Mouse (Mus musculus): ENCODE measurements at regions not wholly inside any gene's neighbourhood (a gene's known extent, or its start where the extent isn't known, plus 50 kb on each side); places are given as distances from the start of the nearest gene placed in this dataset.

DNA sequence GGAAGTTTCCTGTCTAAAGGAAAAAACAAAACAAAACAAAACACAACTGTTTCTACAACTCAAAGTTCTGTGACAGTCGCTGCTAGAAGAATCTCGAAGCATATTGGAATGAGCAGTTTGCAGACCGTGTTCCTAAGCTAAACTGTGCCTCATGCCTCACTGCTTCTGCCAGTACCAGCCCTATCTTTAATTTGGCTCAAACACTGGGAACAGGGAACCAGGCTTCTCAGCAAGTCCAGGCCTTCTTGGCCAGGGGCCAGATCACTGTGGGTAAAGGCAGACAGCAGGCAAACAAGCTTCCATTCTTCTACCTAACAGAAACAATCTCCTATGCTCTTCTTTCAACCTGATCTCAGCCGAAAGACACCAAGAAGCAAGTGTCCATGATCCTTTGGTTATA lies 56.5 kb downstream of the Tmsb4x start:
- Histone ChIP-seq H3K27ac (ENCODE audit: low read length) (no peak overlapping the region), H3K4me1 (ENCODE audit: insufficient read depth, low read depth, low read length) (no peaks in the 10 kb centered on the region), H3K4me2 (replicated peaks; ENCODE audit: low read depth, low read length) (no peak overlapping the region), H3K4me3 (ENCODE audit: low read depth, low read length) (no peak overlapping the region), H3K9ac (replicated peaks; ENCODE audit: low read depth) (no peak overlapping the region), H3K27me3 (replicated peaks; ENCODE audit: insufficient read depth, low read length) (no peaks in the 10 kb centered on the region), H3K36me3 (ENCODE audit: insufficient read depth, low read length) (no peaks in the 10 kb centered on the region), H3K9me3 (ENCODE audit: low read length) (no peaks in the 10 kb centered on the region)
- TF ChIP-seq CTCF (IDR thresholded peaks at IDR 0.05) (no peak), EP300 (IDR thresholded peaks at IDR 0.05) (no peak)
- no peak for DNase-seq (ENCODE audit: low spot score)
- 63% methylated on average over 4 of the region's 4 CpGs for WGBS
- no peak for ATAC-seq

DNA sequence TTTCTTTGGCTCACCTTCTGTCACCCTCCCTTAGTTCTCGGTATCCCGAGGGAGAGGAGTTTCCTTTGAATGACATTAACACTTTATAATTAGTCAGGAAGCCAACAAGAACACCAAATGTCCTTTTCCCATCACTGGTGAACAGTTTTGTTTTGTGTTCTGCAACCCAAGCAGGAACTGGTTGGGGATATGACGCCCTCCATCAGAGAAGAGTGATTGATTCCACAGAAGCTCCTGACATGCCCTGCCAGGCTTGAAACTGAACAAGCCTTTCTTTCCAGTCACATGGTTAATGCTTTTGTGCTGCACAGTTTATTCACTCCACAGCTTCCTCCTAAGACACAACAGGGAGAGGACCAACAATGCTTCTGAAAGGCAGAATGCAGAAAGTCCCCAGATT lies 57.8 kb downstream of the Tmsb4x start:
- DNase-seq (ENCODE audit: low spot score) (no peak), ATAC-seq (no peak; the same call in 1 of the 2 replicates)
- TF ChIP-seq EP300 (IDR thresholded peaks at IDR 0.05), result no peak
- no peak for TF ChIP-seq CTCF (IDR thresholded peaks at IDR 0.05)
- Histone ChIP-seq H3K4me1 (ENCODE audit: insufficient read depth, low read depth, low read length) (no peaks in the 10 kb centered on the region), H3K27ac (ENCODE audit: low read length) (no peak overlapping the region), H3K36me3 (ENCODE audit: insufficient read depth, low read length) (no peaks in the 10 kb centered on the region), H3K4me3 (ENCODE audit: low read depth, low read length) (no peak overlapping the region), H3K4me2 (replicated peaks; ENCODE audit: low read depth, low read length) (no peak overlapping the region), H3K9me3 (ENCODE audit: low read length) (no peaks in the 10 kb centered on the region), H3K27me3 (replicated peaks; ENCODE audit: insufficient read depth, low read length) (no peaks in the 10 kb centered on the region), H3K9ac (replicated peaks; ENCODE audit: low read depth) (no peak overlapping the region)
- WGBS, result 63% methylated on average over 3 of the region's 3 CpGs

DNA sequence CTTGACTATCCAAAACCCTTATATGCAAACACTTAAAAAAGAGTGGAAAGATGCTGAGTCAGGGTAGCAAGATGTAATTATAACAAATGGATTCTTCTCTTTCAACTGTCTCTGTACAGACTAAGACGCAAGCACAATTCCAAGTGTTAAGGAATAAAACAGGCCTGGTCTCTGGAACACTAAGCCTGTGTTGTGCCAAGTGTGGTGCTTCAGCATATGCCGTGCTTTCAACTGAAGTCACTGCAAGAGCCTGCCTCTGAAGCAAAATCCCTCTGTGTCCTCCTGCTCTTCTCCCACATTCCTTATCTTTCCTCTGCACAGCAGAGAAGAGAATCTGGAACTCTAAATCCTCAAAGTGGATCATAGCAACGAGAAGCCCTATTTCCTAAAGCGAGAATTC lies 59.7 kb downstream of the Tmsb4x start:
- Histone ChIP-seq H3K27me3 (replicated peaks; ENCODE audit: insufficient read depth, low read length) (no peaks in the 10 kb centered on the region), H3K4me3 (ENCODE audit: low read depth, low read length) (no peak overlapping the region), H3K36me3 (ENCODE audit: insufficient read depth, low read length) (no peaks in the 10 kb centered on the region), H3K4me1 (ENCODE audit: insufficient read depth, low read depth, low read length) (no peaks in the 10 kb centered on the region), H3K27ac (ENCODE audit: low read length) (no peak overlapping the region), H3K4me2 (replicated peaks; ENCODE audit: low read depth, low read length) (no peak overlapping the region), H3K9ac (replicated peaks; ENCODE audit: low read depth) (no peak overlapping the region), H3K9me3 (ENCODE audit: low read length) (no peaks in the 10 kb centered on the region)
- 83% methylated on average over 4 of the region's 4 CpGs for WGBS
- TF ChIP-seq EP300 (IDR thresholded peaks at IDR 0.05), result no peak
- TF ChIP-seq CTCF (IDR thresholded peaks at IDR 0.05), result no peak
- DNase-seq (ENCODE audit: low spot score) (no peak), ATAC-seq (no peak)

DNA sequence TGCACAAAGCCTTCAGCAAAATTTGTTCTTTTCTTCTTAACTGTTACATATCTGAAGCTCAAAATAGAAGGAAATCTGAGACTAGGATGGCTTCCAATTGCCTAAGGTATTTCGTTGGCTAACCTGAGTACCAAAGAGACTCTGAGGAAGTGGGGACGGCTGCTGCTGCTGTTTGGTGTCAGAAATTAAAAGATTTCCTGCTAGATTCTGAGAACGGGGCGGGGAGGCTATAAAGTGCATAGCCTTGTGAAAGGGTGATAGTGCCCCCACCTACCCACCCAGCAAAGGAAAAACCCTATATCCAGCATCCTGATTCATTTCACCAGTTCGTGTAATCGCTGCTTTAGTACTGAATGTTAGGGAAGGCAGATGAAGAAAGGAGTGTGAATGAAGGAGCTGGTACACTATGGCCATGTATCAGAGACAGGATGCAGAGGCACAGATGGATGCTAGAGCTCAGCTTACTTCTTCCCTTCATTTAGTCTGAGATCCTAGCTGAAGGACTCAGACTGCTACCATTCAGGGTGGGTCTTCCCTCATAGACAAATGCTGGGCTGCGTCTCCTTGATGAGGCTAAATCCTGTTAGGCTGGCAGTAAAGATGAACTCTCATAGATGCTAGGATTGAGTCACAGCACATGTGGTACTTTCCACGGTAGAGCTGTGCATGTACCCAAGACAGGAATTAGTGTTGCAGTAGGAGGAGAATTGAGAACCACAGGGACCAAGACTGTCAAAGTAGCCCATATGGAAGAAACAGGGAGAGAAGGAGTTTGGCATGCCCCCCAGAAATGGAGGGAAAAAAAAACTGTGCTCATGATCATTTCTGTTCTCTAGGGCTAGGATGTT lies 62.4 kb downstream of the Tmsb4x start:
- no peaks in the 10 kb centered on the region for H3K36me3 ChIP-seq (ENCODE audit: insufficient read depth, low read length)
- no peaks in the 10 kb centered on the region for H3K27me3 ChIP-seq (replicated peaks; ENCODE audit: insufficient read depth, low read length)
- no peak overlapping the region for H3K9ac ChIP-seq (replicated peaks; ENCODE audit: low read depth)
- no peak overlapping the region for H3K4me2 ChIP-seq (replicated peaks; ENCODE audit: low read depth, low read length)
- TF ChIP-seq CTCF (IDR thresholded peaks at IDR 0.05), result no peak
- no peak for TF ChIP-seq EP300 (IDR thresholded peaks at IDR 0.05)
- WGBS, result 71% methylated on average over 8 of the region's 8 CpGs
- H3K9me3 ChIP-seq (ENCODE audit: low read length), result no peaks in the 10 kb centered on the region
- DNase-seq (ENCODE audit: low spot score), result no peak
- no peak overlapping the region for H3K4me3 ChIP-seq (ENCODE audit: low read depth, low read length)
- H3K4me1 ChIP-seq (ENCODE audit: insufficient read depth, low read depth, low read length), result no peaks in the 10 kb centered on the region
- H3K27ac ChIP-seq (ENCODE audit: low read length), result no peak overlapping the region
- no peak for ATAC-seq

DNA sequence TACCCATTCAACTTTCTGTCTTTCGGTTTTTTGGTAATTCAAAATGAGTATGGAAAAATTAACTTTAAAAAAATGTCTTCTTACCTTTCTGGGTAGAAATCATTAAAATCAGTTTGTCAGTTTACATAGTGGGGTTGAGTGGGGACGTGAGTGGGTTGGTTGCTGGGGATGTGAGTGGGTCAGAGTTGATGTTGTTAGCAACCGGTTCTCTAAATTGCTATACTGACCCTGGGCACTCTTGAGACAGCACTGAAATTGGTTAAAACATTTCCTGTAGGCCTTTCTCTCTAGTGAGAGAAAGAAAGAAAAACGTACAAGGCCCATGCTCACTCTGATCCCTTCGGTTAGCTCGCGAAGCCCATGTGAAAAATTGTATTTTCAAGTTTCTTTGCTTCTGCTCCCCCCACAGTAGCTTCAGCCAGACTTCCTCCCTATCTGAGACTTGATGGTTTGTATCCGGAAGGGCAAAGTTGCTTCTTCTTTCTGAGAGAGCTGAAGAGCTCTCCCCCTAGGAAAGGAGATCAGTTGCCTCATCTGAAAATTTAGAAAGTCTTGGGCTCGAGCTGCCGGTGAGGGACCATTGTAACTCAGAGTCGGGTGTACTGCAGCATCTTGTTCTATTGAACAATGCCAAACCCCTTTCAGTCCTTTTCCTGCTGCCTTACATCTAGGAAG lies 63.5 kb downstream of the Tmsb4x start:
- H3K27me3 ChIP-seq (replicated peaks; ENCODE audit: insufficient read depth, low read length), result no peaks in the 10 kb centered on the region
- ATAC-seq (no peak), DNase-seq (ENCODE audit: low spot score) (no peak)
- no peaks in the 10 kb centered on the region for H3K9me3 ChIP-seq (ENCODE audit: low read length)
- no peaks in the 10 kb centered on the region for H3K4me1 ChIP-seq (ENCODE audit: insufficient read depth, low read depth, low read length)
- no peaks in the 10 kb centered on the region for H3K36me3 ChIP-seq (ENCODE audit: insufficient read depth, low read length)
- no peak overlapping the region for H3K27ac ChIP-seq (ENCODE audit: low read length)
- no peak overlapping the region for H3K9ac ChIP-seq (replicated peaks; ENCODE audit: low read depth)
- TF ChIP-seq EP300 (IDR thresholded peaks at IDR 0.05) (no peak), CTCF (IDR thresholded peaks at IDR 0.05) (no peak)
- no peak overlapping the region for H3K4me3 ChIP-seq (ENCODE audit: low read depth, low read length)
- no peak overlapping the region for H3K4me2 ChIP-seq (replicated peaks; ENCODE audit: low read depth, low read length)
- 60% methylated on average over 11 of the region's 11 CpGs for WGBS

DNA sequence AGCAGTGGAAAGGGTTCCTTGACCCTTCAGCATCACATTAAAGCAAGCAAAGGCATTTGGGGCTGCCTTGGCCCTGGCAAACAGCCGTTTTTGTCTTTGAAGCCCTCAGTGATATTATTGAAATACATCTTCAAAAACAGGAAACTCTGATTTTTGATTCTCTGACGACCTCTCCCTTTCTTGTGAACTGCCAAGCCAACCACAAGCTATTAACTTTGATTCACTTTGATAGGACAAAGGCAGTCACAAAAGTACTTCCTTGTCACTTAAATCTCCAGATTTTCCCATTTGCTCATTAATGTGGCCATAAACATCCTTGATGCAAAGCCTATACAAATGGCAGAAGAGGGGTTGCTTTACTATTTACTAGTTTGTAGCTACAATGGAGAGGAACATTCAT lies 70.0 kb downstream of the Tmsb4x start:
- H3K9me3 ChIP-seq (ENCODE audit: low read length), result no peaks in the 10 kb centered on the region
- H3K4me2 ChIP-seq (replicated peaks; ENCODE audit: low read depth, low read length), result no peak overlapping the region
- H3K4me3 ChIP-seq (ENCODE audit: low read depth, low read length), result no peak overlapping the region
- H3K27ac ChIP-seq (ENCODE audit: low read length), result no peak overlapping the region
- TF ChIP-seq CTCF (IDR thresholded peaks at IDR 0.05), result no peak
- no peak for TF ChIP-seq EP300 (IDR thresholded peaks at IDR 0.05)
- H3K4me1 ChIP-seq (ENCODE audit: insufficient read depth, low read depth, low read length), result no peaks in the 10 kb centered on the region
- DNase-seq (ENCODE audit: low spot score) (no peak), ATAC-seq (no peak)
- no peaks in the 10 kb centered on the region for H3K36me3 ChIP-seq (ENCODE audit: insufficient read depth, low read length)
- 57% methylated on average over 2 of the region's 2 CpGs for WGBS
- no peak overlapping the region for H3K9ac ChIP-seq (replicated peaks; ENCODE audit: low read depth)
- no peaks in the 10 kb centered on the region for H3K27me3 ChIP-seq (replicated peaks; ENCODE audit: insufficient read depth, low read length)
